Mouse (Mus musculus) liver, embryonic 15.5 days (tissue): ENCODE results near the gene Zfp367. TPM values are rescaled to one million over a fixed set of nuclear protein-coding genes. Genes with fewer than 3 reads are reported as not detected.
A peak's percentile ranks its signal among the peaks of the same experiment; 100 is the strongest.

Experiments
- ATAC-seq: fragments of 200-750 bp; cut with Nextera tagmentation; 2 replicates; pipeline ENCODE4 v1.8.0; 2017; ENCODE audit warnings: moderate number of reproducible peaks, mild to moderate bottlenecking, moderate library complexity; ENCODE audit not compliant: insufficient read depth
- H3K27ac ChIP-seq: fragments of 300-500 bp; sonication (generic); replicated peaks from 2 replicates; pipeline ENCODE4 v1.5.1; 2015; ENCODE audit warnings: mild to moderate bottlenecking, inconsistent platforms
- H3K27me3 ChIP-seq: fragments of 300-500 bp; sonication (generic); 2 replicates; pipeline ENCODE4 v1.6.1; 2015; ENCODE audit warnings: mild to moderate bottlenecking, inconsistent platforms
- H3K36me3 ChIP-seq: fragments of 300-500 bp; sonication (generic); replicated peaks from 2 replicates; pipeline ENCODE4 v1.6.1; 2015; ENCODE audit warnings: moderate library complexity, mild to moderate bottlenecking, inconsistent platforms
- H3K4me1 ChIP-seq: fragments of 300-500 bp; sonication (generic); replicated peaks from 2 replicates; pipeline ENCODE4 v1.6.1; 2015; ENCODE audit warnings: inconsistent platforms
- H3K4me2 ChIP-seq: fragments of 300-500 bp; sonication (generic); 2 replicates; pipeline ENCODE4 v1.6.1; 2015; ENCODE audit warnings: moderate library complexity, mild to moderate bottlenecking, inconsistent platforms
- H3K4me3 ChIP-seq: fragments of 300-500 bp; sonication (generic); replicated peaks from 2 replicates; pipeline ENCODE4 v1.5.1; 2015; ENCODE audit warnings: mild to moderate bottlenecking, inconsistent platforms
- H3K9ac ChIP-seq: fragments of 300-500 bp; sonication (generic); 2 replicates; pipeline ENCODE4 v1.6.1; 2015; ENCODE audit warnings: moderate library complexity, mild to moderate bottlenecking, inconsistent platforms
- H3K9me3 ChIP-seq: fragments of 300-500 bp; sonication (generic); replicated peaks from 2 replicates; pipeline ENCODE4 v1.6.1; 2016; ENCODE audit warnings: inconsistent platforms
- WGBS: fragments of 180-500 bp; shearing (Covaris S2); methylation state at CpG from one replicate; pipeline ENCODE4 v1.1.7; 2015; ENCODE audit warnings: mixed read lengths; ENCODE audit not compliant: insufficient replicate concordance; 5-methylcytosine and 5-hydroxymethylcytosine counted together
- polyA plus RNA-seq: library from polyadenylated mRNA; unstranded; fragments of >200 nt; fragmentation: Nextera tagmentation; extraction: Ambion mirVana; gene quantifications from 2 replicates; pipeline ENCODE4 v1.2.1, GENCODE M21; 2015

Gene Zfp367
- polyA plus RNA-seq, 1 experiment from 2014 or later: 22.1 TPM

DNA sequence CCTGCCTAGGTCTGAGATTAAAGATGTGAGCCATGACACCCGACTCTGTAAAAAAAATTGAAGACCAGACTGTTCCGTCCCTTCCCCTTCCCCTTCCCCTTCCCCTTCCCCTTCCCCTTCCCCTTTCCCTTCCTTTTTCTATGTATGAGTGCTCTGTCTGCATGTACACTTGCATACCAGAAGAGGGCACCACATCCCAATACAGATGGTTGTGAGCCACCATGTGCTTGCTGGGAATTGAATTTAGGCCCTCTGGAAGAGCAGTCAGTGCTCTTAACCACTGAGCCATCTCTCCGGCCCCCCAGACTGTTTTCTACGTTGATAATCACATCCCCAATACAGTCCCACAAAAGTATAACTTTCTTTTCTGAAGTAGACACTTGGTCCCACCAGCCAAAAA is 27.3 kb upstream of the Zfp367 start:
- Histone ChIP-seq H3K4me2 (no peak overlapping the region), H3K27ac (no peak overlapping the region), H3K4me1 (peaks cover 5% of the 10 kb centered on the region; the same call in 1 of the 2 replicates), H3K9ac (no peak overlapping the region), H3K4me3 (no peak overlapping the region), H3K36me3 (peaks cover 3% of the 10 kb centered on the region; the same call in 1 of the 2 replicates), H3K9me3 (no peaks in the 10 kb centered on the region), H3K27me3 (no peaks in the 10 kb centered on the region)
- WGBS: 44% methylated on average over 4 of the region's 4 CpGs
- no peak for ATAC-seq

DNA sequence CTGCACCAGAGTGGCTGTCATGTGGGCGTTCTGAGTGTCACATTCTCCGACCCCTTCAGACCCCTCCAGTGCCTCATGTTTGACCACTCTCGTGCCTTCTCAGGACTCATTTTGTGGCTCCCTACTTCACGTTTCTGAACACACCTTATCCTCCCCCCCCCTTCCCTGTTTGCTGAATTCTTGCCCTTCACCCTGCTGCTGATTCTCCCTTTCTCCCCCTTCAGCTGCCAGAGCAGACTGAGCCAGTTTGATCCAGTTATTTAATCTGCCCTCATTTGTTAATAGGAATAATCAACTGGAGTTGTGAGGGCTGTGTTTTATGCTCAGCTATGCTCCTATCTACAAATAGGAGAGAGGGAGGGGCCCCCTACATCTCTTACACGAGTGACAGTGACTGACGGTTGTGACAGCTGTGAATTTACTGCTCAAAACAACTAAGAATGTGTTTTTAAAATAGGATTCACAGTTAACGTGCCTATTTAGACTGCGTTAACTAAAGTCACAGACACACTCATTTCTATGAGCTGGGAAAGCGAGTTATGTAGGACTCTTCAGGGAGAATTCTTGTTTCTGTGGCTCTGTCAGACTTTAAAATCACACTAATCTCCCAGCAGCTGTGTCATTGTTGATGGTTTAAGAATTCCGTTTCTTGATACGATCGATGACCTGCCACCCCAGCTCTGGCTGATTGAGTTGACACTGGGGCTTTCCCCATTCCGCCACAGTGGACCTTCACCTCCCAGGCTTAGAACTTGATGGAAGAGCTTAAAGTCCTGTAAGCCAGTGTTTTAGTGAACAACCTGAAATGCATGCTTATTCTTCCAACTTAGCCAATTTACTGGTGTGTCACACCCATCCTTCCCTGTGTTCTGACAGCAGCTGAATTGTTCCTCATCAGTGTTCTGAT is 26.0 kb upstream of the Zfp367 start:
- no peak overlapping the region for H3K9ac ChIP-seq
- 62% methylated on average over 13 of the region's 13 CpGs for WGBS
- ATAC-seq: peak; percentile 39
- H3K4me3 ChIP-seq: no peak overlapping the region
- H3K27ac ChIP-seq: peak overlapping the region; percentile 68
- peaks cover 3% of the 10 kb centered on the region; the same call in 1 of the 2 replicates for H3K36me3 ChIP-seq
- H3K4me1 ChIP-seq: peaks cover 5% of the 10 kb centered on the region; the same call in 1 of the 2 replicates
- no peak overlapping the region for H3K4me2 ChIP-seq
- no peaks in the 10 kb centered on the region for H3K27me3 ChIP-seq
- H3K9me3 ChIP-seq: no peaks in the 10 kb centered on the region

DNA sequence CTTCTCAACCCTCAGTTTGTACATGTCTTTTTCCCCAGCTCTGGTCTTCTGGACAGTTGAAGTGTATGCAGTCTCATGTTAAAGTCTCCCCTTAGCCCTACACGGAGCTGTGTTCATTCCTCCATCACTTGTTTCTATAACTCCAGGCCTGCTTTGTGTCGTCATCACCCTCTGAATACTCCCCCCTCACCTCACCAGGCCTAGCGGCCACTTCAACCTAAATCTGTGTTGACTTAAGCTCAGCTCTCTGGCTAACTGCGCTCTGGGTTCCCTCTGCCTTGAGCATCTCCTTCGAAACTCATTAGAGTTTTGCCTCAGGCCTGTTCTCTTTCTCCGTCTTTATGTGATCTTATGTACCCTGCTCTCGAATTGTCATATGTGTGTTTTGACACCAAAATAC is 25.0 kb upstream of the Zfp367 start:
- no peak overlapping the region for H3K27ac ChIP-seq
- ATAC-seq: no peak
- H3K9ac ChIP-seq: no peak overlapping the region
- H3K4me3 ChIP-seq: no peak overlapping the region
- H3K27me3 ChIP-seq: no peaks in the 10 kb centered on the region
- 58% methylated on average over 7 of the region's 7 CpGs for WGBS
- H3K4me2 ChIP-seq: no peak overlapping the region
- peaks cover 5% of the 10 kb centered on the region; the same call in 1 of the 2 replicates for H3K4me1 ChIP-seq
- H3K36me3 ChIP-seq: peaks cover 3% of the 10 kb centered on the region; the same call in 1 of the 2 replicates
- H3K9me3 ChIP-seq: no peaks in the 10 kb centered on the region

DNA sequence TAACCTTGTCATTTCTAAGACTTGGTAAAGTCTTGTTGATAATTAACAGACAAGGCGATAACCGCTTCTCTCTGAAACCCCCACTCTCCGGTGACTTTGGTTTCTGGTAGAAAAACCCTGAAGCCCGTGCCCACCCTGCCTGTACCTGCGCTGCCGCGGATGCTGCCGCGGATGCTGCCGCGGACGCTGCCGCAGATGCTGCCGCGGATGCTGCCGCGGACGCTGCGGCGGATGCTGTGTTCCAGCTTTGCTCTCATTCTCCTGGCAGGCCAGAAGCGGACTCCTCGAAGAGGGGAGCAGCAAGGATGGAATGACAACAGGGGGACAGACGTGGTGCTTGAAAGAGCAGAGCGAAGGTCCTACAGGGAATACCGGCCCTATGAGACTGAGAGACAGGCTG is 16.7 kb upstream of the Zfp367 start:
- WGBS: 86% methylated on average over 25 of the region's 25 CpGs

DNA sequence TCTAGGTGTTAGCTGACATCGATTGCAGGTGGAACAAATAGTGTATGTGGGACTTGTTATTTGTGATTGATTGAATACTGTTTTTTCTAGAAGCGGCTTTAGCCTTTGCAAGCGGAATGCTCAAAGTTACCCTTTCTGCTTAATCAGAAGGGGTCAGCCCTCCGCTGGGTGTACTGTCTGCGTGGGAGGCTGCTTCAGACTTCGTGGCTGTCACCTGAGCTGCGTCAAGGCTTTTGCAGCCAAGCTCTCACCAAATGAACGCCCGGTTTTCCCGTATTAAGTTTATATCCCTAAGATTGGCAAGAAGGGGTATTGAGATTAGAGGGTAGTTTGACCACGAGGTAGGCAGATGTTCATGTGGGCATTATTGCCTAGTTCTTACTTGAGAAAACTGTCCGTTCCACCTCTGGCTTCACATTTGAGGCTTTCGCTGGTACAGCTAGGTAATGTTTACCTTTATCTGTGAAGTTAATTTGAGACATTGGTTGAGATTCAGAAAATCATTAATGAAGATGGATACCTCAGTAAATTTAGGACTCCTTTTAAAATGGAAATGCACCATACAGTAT is 10.2 kb upstream of the Zfp367 start:
- ATAC-seq: no peak
- H3K9ac ChIP-seq: peak overlapping the region; percentile 83; the same call in 1 of the 2 replicates
- peak overlapping the region; percentile 81 for H3K4me3 ChIP-seq
- H3K4me1 ChIP-seq: peaks cover 28% of the 10 kb centered on the region
- no peaks in the 10 kb centered on the region for H3K36me3 ChIP-seq
- peak overlapping the region; percentile 100 for H3K4me2 ChIP-seq
- 52% methylated on average over 13 of the region's 13 CpGs for WGBS
- peaks cover 33% of the 10 kb centered on the region for H3K27me3 ChIP-seq
- no peaks in the 10 kb centered on the region for H3K9me3 ChIP-seq
- H3K27ac ChIP-seq: no peak overlapping the region

More for the DNA sequence above, 16.7 kb upstream of the Zfp367 start:
- no peak for ATAC-seq
- no peak overlapping the region for H3K4me2 ChIP-seq
- H3K9me3 ChIP-seq: no peaks in the 10 kb centered on the region
- 0 out of 2 replicates have a peak, but pooled peaks cover 2% of the 10 kb centered on the region for H3K4me1 ChIP-seq
- no peak overlapping the region for H3K9ac ChIP-seq
- peaks cover 15% of the 10 kb centered on the region; the same call in 1 of the 2 replicates for H3K36me3 ChIP-seq
- no peak overlapping the region for H3K4me3 ChIP-seq
- H3K27ac ChIP-seq: no peak overlapping the region
- H3K27me3 ChIP-seq: no peaks in the 10 kb centered on the region

DNA sequence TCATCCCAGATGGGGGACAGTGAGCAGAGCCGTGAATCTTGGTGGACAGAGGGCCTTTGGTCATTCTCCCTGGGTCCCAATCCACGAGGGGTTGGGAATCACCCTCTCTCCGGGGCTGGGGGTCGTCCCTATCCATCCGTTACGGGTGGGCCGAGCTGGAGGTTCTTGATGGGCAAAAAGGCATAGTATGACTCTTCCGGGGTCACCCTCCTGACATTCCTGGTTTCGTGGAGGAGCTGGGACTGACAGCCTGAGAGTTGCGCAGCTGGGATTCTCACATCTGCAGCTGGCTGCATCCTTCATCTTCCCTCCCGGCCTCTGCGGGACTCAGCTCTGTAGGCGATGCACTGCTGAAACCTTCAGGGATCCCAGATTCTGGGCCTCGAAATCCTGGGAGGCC is 9.6 kb upstream of the Zfp367 start:
- peak overlapping the region; percentile 83 for H3K9ac ChIP-seq
- H3K36me3 ChIP-seq: no peaks in the 10 kb centered on the region
- no peak for ATAC-seq
- peaks cover 28% of the 10 kb centered on the region for H3K4me1 ChIP-seq
- H3K27ac ChIP-seq: no peak overlapping the region
- peaks cover 39% of the 10 kb centered on the region for H3K27me3 ChIP-seq
- no peaks in the 10 kb centered on the region for H3K9me3 ChIP-seq
- 15% methylated on average over 14 of the region's 14 CpGs for WGBS
- peak overlapping the region; percentile 100 for H3K4me2 ChIP-seq
- peak overlapping the region; percentile 81 for H3K4me3 ChIP-seq

DNA sequence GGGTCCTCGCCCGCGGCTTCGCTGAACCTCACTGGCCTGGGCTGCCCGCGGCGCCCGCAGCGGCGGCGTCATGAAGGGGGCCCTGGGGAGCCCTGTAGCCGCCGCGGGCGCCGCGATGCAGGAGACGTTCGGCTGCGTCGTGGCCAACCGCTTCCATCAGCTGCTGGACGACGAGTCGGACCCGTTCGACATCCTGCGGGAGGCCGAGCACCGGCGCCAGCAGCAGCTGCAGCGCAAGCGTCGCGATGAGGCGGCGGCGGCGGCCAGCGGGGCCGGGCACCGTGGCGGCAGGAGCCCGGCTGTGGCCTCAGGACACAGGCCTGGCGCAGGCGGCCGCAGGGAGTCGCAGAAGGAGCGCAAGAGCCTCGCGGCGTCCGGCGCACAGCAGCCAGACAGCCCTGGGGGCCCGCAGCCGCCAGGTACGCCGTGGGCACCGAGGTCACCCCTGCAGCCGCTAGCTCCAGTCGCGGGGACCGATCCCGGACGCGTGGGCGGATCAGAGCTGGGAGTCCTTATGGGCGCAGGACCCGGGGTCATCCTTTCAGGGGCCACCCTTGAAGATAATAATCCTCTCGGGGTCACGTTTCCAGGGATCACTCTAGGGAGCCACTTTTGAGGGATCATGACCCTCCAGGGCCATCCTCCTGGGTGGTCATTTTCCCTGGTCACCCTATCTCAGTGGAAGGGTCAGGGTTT is 9.1 kb upstream of the Zfp367 start:
- H3K4me2 ChIP-seq: peak overlapping the region; percentile 100
- under 1% methylated on average over 71 of the region's 71 CpGs for WGBS
- peak; percentile 69 for ATAC-seq
- H3K27ac ChIP-seq: peak overlapping the region; percentile 78
- peaks cover 44% of the 10 kb centered on the region for H3K27me3 ChIP-seq
- H3K9me3 ChIP-seq: no peaks in the 10 kb centered on the region
- H3K36me3 ChIP-seq: no peaks in the 10 kb centered on the region
- H3K9ac ChIP-seq: peak overlapping the region; percentile 83
- peaks cover 28% of the 10 kb centered on the region for H3K4me1 ChIP-seq
- H3K4me3 ChIP-seq: peak overlapping the region; percentile 81

DNA sequence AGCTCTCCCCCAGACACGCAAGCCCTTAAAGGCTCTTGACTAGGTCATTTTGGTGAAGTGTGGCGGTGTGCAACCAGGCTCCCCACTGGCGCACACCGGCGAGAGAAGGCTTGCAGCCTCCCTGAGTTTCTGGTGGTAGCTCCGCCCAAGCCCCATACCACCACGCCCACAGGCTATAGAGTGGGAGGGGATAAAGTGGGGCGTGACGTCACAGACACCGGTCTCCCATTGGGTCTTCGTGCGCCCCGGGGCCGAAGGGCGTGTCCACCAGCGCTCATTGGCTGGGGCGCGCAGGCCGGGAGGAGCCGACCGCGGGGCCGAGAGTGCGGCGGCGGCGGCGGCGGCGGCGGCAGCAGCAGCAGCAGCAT is 8.5 kb upstream of the Zfp367 start, which contains the start of gene Habp4:
Habp4 (plus strand) TSS at position 277 of the 368 bp plus-strand sequence.
- WGBS: under 1% methylated on average over 31 of the region's 31 CpGs
- Histone ChIP-seq H3K27ac (peak within 1 kb of the TSS; percentile 78), H3K9ac (peak within 1 kb of the TSS; percentile 83)

DNA sequence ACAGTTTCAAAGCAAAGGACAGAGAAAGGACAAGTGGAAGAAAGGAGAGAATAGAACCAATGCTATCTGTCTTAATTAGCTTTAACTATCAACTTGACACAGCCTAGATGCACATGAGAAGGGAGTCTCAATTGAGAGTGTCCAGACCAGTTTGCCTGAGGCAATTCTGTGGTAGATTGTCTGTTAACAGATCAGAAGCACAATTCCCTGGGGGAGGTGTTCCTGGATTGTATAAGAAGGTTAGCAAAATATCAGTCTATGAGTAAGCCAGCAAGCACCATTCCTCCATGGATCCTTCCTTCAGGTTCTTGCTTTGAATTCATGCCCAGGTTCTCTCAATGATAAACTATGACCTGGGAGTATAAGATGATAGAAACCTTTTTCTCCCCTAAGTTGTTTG is 4.0 kb upstream of the Zfp367 start:
- Histone ChIP-seq H3K27ac (no peak overlapping the region), H3K9me3 (no peaks in the 10 kb centered on the region), H3K4me3 (no peak overlapping the region), H3K4me1 (peaks cover 31% of the 10 kb centered on the region), H3K4me2 (no peak overlapping the region), H3K36me3 (no peaks in the 10 kb centered on the region), H3K27me3 (peaks cover 40% of the 10 kb centered on the region), H3K9ac (no peak overlapping the region)
- no peak for ATAC-seq

More for the DNA sequence above, 8.5 kb upstream of the Zfp367 start, which contains the start of gene Habp4:
- Histone ChIP-seq H3K36me3 (no peaks in the 10 kb centered on the region), H3K27me3 (peaks cover 49% of the 10 kb centered on the region), H3K9me3 (no peaks in the 10 kb centered on the region), H3K4me2 (peak within 1 kb of the TSS; percentile 100), H3K4me3 (peak within 1 kb of the TSS; percentile 81), H3K4me1 (peaks cover 28% of the 10 kb centered on the region)
- ATAC-seq: peak; percentile 99

DNA sequence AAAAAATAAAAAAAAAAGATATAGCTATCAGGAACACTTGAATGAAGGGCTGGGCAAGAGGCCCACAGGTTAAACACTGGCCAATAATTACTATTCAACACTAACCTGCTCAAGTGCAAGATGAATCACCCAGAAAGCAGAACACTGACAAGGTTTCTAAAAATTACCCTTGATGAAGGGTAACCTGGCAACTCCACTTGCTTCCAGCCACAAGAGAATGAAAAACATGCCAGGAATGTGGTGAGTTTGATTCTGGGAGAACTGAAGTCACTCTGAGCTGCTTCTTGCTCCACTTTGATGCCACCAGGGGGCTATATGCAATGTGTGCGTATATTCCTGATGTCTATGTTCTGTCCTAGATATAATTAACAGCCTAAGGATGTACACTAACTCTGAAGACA is 2.2 kb upstream of the Zfp367 start:
- no peak for ATAC-seq

DNA sequence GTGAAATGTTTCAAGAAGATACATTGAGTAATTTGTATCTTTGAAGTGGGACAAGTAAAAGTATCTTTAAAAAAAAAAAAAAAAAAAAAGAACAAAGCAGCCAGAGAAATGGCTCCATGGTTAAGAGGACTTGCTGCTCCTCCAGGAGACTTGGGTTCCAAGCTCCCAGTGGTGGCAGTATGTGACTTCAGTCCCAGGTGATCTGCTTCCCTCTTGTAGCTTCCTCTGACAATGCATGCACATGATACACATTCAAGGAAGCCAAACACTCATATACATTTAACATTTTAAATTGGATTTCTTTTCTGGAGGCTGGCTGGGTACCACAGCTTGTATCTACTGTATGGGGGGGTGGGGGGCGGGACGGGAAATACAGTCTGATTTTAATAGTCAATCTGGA is 1.6 kb upstream of the Zfp367 start:
- WGBS: 71% methylated on average over 2 of the region's 2 CpGs
- Histone ChIP-seq H3K4me1 (peaks cover 36% of the 10 kb centered on the region), H3K4me3 (no peak overlapping the region), H3K36me3 (peaks cover 11% of the 10 kb centered on the region), H3K9ac (no peak overlapping the region), H3K4me2 (no peak overlapping the region; the same call in none of the 2 replicates), H3K27ac (no peak overlapping the region), H3K27me3 (peaks cover 30% of the 10 kb centered on the region), H3K9me3 (no peaks in the 10 kb centered on the region)
- ATAC-seq: no peak

More for the DNA sequence above, 2.2 kb upstream of the Zfp367 start:
- 58% methylated on average over 1 of the region's 1 CpGs for whole genome bisulfite sequencing
- H3K9me3 ChIP-seq: no peaks in the 10 kb centered on the region
- H3K27me3 ChIP-seq: peaks cover 35% of the 10 kb centered on the region
- no peak overlapping the region for H3K4me3 ChIP-seq
- no peak overlapping the region for H3K4me2 ChIP-seq
- peaks cover 31% of the 10 kb centered on the region for H3K4me1 ChIP-seq
- peaks cover 6% of the 10 kb centered on the region for H3K36me3 ChIP-seq
- no peak overlapping the region for H3K27ac ChIP-seq
- no peak overlapping the region for H3K9ac ChIP-seq
